Mouse (Mus musculus) gastrocnemius, postnatal 25 days (tissue): ENCODE measurements at regions not wholly inside any gene's neighbourhood (a gene's known extent, or its start where the extent isn't known, plus 50 kb on each side); places are given as distances from the start of the nearest gene placed in this dataset.

ENCODE experiments used
- DNase-seq: peaks from one replicate; pipeline ENCODE4 v3.0.0; 2022

DNA sequence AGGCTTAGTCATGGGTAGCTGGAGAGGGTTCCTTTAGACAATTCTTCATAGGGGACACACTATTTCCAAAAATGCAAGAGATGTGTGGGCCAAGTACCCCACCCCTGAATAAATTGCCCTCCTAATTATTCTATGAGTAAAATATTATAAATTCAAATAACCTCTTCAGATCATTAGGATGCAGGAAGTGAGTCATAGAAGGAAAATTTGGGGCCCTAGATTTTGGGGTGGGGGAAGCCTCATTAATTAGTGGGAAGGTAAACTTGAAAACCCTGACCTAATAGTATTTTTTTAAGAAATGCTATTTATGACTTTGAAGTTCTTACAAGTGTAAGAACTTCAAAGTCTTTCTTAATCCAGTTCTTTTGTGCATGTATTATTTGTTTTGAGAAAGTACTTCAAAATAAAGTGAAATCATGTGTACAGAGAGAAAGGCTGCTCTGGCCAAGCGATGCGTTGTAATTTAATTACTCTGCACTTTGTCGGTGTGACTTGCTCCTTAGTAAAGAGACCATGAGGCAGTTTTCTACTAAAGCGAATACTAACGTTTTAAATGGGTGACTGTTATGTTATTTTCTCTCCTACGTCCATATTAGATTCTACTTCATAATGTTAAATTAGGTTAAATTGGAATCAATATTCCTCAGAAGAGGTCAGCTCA, 200.6 kb downstream of the Tgfb2 start:
- no peak for DNase-seq

DNA sequence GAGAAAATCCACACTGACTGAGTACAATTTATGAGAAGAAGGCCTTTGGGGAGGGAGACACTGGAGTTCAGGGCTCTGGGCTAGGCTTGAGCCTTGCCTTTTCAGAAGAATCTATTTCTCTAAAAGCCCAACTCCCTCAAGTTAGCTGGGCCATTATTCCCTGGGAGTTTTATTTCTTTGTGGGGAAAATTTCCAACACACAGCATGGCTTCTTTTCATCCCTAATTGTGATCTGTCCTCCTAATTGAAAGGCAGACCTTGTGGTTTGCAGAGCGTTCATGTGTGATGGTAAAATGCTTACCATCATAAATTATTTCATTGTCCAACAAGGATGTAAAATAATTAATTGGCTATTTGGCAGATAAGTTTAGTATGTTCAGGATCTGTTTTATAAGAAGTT, 204.1 kb downstream of the Tgfb2 start:
- no peak for DNase-seq

DNA sequence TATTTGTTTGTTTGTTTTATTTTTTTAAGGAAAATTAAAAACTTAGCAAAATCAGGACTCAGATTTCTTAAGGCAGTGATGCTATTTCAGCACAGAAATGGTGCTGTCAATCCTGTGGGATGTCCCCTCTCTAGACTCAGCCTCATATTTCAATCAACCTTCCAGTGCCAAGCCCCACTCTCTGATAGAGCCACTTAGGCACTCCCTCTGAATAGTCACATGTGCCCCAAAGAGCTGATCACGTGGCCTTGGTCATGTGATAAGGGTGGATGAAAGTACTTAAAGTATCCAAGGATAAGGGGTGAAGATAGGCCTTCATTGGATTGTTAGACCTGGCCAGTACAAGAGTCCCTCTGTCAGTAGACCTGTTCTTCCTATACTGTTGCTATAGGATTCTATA, 207.9 kb downstream of the Tgfb2 start:
- no peak for DNase-seq

DNA sequence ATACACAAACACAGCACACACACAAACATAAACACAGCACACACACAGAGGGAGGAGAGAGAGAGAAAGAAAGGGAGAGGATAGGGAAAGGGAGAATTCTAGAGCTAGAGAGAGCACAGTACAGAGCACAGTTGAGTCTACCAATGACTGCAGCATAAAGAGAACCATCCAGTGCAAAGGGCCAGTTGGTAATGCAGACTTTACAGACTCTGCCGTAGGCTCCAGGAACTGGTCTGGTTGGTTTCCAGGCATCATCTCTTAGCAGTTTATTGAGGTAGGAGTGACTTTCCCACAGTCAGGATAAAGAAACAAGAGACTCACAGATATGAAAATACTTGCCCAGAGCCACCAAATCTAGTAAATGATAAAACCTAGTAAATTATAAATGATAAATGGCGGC, 208.5 kb downstream of the Tgfb2 start:
- no peak for DNase-seq

DNA sequence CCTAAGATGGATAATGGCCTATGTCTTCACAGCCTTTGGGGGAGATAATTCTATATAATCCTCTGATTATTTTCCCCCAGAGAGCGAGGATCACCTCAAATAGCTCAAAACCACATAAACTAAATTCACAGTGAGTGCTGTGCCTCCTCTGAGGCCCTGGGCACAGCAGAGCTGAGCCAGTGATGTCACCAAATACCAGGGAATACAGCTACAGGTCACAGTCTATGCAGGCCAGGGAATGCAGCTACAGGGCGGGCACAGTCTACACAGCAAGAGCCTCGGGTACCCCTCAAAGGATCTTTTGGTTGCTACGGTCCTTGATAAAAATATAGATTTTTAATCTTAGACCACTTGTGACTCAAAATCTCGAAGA, 211.4 kb downstream of the Tgfb2 start:
- DNase-seq, result no peak

DNA sequence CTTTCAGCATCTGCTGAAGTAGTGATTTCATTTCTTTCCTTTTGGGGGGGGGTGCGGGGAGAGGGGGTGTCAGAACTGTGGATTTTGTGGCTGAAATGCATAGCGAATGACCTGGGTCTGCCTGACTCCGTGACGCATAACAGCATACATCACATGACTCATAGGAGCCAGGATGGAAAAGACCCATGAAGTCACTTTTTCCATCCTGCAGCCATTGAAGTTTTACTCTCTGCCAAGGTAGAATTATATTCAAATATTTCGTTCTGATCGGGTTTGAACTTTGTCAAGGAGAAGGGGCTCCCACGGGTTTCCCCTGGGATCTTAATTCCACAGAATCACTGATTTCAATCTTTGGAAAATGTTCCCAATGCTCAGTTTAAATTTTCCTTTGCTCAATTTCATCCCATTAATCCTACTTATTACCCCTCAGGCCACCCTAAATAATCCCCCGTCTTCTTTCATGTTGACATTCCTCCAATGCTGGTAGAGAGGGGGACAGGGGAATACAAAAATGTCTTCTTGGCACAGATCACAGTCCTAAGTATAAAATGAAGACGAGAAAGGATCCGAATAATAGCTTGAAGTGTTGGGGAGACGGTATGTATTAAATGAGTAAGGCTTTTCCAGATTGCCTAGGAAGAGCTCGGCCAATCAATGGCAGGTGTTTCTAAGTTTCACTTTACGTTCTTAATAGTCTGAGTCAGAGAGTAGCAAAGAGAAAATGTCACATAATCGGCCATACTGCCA, 212.0 kb downstream of the Tgfb2 start:
- DNase-seq, result no peak

DNA sequence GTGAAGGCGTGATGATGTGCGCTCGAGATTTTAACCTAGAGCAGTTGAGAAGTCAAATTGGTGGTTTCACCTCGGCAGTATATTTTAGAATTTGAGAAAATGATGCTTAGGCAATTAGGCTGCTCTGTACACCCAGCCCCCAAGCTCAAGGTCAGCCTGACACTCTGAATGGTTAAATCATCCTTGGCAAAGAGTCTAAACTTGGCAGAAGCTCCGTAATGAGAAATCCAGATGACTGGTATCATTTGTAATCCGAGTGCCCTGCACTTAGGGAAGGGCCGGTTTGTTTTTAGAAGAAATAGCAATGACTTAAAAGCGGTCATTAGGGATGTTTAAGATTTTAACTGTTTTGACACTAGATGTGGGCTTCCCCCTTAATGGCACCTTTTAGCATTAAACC, 223.6 kb downstream of the Tgfb2 start:
- DNase-seq, result peak; percentile 29

DNA sequence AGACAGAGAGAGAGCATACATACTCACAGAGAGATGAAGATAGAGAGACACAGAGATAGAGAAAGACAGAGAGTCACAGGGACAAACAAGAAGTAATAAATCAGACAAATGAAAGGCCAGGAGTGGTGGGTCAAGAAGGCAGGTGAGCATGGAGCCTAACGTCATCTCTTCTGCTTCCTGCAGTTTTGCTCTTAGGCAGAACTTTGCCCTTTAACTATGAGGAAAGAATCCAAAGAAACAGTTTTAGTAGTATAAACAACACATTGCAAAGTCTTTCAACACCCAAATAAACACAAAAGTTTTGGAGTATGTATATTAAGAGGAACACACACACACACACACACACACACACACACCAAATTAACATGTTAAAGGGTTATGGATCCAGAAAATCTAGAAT, 225.8 kb downstream of the Tgfb2 start:
- no peak for DNase-seq

DNA sequence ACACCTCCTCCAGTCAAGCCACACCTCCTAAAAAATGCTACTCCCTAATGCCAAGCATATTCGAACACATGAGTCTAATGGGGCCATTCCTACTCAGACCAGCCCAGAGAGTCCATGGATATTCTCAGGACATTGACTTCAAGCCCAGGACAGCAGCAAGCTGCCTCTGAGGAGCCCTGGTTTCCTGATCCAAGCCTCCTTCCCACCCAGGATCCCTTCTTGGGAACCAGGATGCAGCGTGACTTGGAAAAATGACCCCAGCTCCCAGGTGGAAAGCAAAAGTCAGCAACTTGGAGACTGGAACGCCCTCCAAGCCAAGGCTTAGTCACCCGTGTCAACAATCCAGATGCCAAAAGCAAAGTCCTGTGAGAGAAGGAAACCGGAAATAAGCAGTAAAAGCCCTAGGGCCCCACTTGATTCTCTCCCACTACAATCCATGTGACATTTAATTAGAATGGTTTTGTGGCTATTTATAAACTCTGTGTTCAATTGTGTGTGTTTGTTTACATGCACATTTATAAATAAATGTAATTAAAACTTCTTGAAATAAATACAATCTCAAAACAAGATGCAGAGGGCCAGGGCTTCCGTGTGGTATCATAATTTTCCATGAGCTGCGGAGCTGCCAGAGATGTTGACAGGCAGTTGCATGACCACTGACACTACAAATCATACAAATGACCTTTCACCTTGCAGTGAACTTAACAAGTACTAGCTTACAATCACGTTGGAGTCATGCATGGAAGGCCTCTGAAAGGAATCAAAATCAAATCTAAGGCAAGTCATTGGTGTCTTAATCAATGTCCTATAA, 227.2 kb downstream of the Tgfb2 start:
- peak; percentile 71 for DNase-seq

DNA sequence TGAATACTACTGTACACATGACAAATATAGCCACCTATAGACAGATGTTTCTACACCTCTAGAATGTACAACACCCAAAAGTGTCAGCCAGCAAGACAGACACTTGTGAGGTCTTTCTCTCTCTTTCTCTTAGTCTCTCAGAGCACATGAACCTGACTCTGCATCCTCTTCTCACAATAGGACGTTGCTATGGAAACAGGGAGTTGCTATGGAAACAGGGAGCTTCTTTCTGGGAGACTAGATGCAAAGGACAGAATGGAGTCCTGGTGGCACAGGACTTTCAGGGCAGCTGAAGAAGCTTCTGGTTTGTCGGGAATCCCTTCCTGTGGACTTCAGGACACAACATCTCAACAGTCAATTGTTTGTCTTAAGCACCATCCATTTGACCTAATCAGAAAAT, 230.9 kb downstream of the Tgfb2 start:
- no peak for DNase-seq

DNA sequence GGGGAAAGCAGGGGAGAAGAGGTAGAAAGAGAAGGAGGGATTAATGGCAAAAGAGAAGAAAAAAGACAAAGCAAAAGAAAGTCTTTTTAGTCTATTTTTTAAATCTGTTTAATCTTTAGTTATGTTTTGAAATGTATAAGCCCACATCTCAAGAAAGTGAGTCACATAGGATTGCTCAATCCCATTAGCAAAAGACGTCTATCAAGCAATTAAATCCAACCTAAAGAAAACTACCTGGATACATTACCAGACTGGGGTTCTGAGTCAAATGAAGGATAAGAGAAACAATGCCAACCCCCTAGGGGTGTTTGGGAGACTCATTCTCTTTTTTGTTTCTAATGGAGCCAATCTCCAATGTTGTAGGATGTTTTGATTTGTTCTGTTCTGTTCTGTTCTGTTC, 231.4 kb downstream of the Tgfb2 start:
- no peak for DNase-seq

DNA sequence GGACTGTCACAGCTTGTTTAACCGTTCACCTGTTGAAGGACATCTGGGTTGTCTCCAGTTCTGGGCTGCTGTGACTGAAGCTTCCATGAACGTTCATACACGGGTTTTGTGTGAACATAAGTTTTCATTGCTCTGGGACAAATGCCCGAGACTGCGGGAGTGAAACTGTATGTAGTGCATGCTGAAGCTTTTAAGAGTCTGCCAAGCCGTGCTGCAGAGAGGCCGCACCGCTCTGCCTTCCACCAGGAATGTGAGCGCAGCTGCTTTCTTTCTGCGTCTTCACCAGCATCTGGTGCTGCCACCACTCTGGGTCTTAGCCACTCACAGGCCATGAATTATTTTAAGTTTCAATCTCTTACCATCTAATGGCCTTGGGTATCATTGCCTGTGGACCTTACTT, 232.8 kb downstream of the Tgfb2 start:
- no peak for DNase-seq

DNA sequence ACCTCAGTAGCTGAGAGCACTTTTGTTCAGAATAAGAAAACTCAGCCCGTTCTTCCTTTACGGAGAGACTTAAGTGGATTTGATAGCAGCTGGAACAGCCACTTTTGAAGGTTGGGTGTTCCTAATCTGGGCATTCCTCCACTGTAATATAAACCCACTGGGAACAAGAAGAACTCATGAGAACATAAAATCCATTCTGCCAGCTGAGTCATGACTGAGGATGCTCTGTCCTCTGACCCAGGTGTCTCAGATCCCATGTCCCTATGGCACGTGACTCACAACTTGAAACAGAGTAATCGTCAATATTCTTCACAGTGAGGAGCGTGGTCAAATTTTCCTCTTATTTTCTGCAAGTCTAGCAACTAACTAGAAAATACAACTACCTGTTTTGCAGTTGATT, 240.3 kb downstream of the Tgfb2 start:
- DNase-seq, result no peak

DNA sequence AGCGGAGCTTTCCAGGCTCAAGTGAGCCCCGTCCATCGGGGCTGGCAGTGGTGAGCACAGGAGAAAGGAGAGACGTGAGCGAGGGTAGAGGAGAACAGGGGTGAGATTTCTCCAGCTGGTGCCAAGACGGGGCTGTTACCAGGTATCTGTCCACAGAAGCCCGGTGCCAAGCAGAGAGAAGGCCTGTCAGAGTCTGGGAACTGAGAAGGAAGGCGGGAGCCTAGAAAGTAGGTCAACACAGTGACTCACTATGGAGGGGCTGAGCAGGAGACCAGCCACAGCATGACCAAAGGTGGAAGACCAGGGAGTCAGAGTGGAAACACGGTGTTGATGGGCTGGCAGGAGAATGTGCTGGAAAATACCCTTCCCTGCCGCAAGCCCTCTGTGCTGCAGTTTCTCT, 245.0 kb downstream of the Tgfb2 start:
- DNase-seq, result peak; percentile 39

DNA sequence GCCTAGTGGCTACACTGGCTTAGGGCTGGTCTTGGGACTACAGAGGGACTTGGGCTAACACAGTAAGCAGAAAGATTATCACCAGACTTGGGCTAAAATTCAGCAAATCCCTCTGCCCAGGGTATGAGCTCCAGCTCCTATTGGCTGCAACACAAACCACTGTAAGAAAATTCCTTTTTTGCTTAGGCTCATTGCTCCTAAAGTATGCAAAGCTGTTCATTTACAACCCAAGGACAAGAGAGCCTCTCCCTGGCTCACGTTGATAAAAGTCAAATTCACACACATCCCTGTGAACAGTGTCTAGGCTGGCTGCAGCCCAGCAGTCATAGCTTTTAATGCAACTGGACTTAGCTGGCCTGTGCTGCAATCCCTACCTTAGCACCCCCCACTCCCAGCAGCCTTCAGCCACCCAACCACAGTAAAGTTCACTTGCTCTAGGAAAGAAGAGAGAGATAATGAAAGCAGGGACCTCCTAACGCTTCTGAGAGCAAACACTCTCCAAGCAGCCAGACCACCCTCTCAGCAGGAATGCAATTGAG, 247.6 kb downstream of the Tgfb2 start:
- no peak for DNase-seq

DNA sequence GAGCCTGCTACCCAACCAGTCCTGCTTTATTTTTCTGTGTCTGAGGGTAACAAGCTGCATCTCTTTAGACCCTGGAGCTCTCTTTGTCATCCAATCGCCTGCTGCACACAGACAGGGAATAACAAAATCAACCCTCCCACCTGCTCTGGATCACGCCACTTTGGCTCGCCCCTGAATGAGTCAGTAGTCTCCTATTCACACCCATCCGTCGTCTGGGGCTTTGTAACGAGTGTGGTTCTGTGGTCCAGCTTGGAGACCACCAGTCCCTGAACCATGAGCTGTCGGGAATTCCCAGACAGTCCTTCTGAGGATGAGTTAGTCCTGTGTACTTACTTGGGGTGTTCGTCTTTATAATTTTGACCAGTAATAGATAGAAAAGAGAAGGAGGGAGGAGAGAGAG, 248.7 kb downstream of the Tgfb2 start:
- no peak for DNase-seq

DNA sequence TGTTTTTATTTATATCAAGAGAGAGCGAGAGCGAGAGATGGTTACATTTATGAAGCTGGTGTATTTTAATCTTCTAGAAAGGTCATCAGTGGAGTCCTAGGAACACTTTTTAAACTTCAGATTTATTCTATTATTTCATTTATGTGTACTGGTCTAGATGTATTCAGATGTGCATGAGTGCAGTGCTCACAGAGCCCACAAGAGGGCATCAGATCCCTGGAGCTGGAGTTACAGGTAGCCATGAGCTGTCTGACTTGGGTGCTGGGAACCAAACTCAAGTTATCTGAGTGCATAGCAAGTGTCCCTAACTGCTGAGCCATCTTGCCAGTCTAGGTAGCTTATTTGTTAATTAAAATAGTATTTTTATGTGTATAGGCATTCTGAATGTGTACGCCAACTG, 249.7 kb downstream of the Tgfb2 start:
- no peak for DNase-seq

DNA sequence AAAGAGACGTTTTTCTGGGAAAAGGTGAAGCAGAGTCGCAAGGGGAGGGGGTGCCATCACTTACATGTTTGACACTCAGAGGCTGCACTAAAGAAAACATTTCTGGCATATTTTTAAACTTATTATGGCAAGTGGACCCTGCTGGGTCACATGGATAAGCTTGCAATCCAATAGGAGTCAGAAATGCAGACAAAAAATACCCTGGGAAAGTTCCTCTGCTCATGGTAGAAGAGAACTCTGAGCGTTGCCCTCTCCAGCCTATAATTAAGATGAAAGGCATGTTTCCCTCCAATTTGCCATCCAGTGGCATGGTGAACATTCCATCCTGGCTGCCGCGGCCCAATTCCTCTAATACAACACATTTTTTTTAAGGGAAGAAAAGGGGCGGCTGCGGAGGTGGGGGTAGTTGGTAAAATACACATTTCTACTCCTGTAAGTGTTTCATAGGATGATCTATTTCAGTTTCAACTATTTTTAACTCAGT, 250.6 kb downstream of the Tgfb2 start:
- DNase-seq, result no peak

DNA sequence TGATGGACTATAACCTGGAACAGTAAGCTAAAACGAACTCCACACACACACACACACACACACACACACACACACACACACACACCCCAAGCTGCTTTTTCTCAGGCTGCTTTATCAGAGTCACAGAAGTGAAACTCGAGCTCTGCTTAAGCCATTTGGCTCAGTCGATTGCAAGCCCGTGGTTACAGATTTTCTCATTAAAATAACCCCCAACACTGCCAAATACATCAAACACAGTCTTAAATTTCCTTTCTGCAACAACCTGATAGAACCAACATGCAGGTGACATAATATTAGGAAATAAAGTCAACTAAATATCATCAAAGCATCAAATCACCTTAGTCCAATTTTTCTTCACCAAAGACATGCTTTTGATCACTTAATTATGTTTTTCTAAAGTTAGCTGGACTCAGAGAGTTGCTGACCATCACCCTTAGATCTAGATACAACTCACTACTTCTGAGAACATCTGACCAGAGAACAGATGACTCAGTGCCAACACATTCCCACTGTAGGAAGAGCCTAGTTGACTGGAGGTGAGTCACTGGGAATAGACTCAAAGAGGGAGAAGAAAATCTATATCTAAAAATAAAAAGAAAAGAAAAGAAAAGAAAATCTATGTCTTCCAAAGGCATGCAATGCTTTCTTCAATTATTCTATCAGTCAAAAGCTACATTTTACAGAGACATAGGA, 251.2 kb downstream of the Tgfb2 start:
- no peak for DNase-seq

DNA sequence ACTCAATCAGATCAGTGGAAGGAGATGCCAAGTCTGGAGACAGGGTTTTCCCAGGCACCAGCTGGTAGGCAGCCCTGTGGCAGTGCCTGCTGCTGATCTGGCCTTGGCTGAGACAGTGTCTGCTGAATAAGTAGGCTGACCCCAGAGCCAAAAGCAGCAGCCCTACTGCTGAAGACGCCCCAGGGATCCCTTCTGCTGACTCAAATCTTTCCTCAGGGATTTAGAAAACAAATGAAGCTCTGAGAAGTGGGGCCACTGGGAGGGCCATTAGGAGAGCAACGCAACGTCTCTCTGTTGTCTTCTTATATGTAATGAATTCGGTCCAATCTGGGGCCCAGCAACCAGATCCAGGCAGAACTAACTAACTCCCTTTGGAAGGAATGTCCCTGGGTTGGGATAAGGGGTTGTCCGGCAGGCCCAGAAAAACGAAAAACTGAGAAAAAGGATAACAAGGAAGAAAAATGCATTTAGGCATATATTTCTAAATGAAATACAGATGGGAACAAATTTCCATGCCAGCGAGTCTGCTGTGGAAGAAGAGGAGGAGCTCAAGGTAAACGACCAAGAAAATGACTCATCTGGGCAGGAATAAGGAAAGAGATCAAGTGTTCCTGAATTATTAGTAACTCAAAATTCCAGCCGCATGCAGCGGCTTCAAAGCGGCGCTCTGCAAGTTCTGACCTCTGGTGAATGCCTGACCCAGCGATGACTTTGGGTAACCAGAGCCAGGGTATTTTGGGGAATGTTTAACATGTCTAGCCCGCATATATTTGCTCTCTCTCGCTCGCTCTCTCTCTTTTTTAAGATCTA, 256.7 kb downstream of the Tgfb2 start:
- peak; percentile 67 for DNase-seq

DNA sequence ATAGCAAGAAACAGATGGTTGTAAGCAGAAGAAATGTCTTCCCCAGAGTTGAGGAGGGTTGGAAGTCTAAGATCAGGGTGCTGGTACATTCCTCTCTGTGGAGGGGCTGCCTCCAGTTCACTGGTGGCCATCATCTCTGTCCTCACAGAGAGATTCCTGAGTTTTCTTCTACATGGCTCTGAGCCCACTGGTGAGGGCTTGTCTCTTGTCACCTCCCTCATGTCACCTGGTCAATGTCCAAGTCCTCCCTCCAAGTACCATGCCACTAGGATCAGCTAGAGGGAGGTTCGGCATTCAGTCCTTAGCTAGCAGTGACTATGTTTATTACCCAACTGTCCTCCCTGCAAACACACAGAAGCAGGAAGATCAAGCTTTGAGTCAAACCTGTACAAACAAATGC, 258.3 kb downstream of the Tgfb2 start:
- no peak for DNase-seq
